Mouse (Mus musculus) myocyte (in vitro differentiated cells): ENCODE measurements around the gene Hnmt.
A peak's percentile ranks its signal among the peaks of the same experiment; 100 is the strongest.

Source experiments
- E2F4 ChIP-seq: IDR thresholded peaks from one replicate; pipeline ENCODE4 v1.6.1; 2011; ENCODE audit warnings: mild to moderate bottlenecking, control low read depth, moderate library complexity; ENCODE audit not compliant: insufficient read depth
- MAX ChIP-seq: IDR thresholded peaks from one replicate; pipeline ENCODE4 v1.6.1; 2011; ENCODE audit warnings: low read depth, mild to moderate bottlenecking, control low read depth
- MYOD1 ChIP-seq, 3 experiments: IDR thresholded peaks; one replicate each; pipeline ENCODE4 v1.6.1; 2011; ENCODE audit warnings: control low read depth in 2 of 3, low read depth in 2 of 3, mild to moderate bottlenecking in 2 of 3, moderate library complexity in 1 of 3; ENCODE audit not compliant: insufficient read length in 2 of 3, control insufficient read depth in 1 of 3
- POLR2A ChIP-seq: IDR thresholded peaks from one replicate; pipeline ENCODE4 v1.6.1; 2011; ENCODE audit warnings: low read depth, mild to moderate bottlenecking, control low read depth, moderate library complexity; ENCODE audit not compliant: insufficient read length
- POLR2AphosphoS2 ChIP-seq: IDR thresholded peaks from one replicate; pipeline ENCODE4 v1.6.1; 2011; ENCODE audit warnings: low read depth, control low read depth; ENCODE audit not compliant: insufficient read length
- SRF ChIP-seq: IDR thresholded peaks from one replicate; pipeline ENCODE4 v1.6.1; 2011; ENCODE audit warnings: low read depth; ENCODE audit not compliant: control insufficient read depth, insufficient read length
- TCF12 ChIP-seq: IDR thresholded peaks from one replicate; pipeline ENCODE4 v1.6.1; 2011; ENCODE audit warnings: mild to moderate bottlenecking, control low read depth; ENCODE audit not compliant: poor library complexity, insufficient read depth, severe bottlenecking
- TCF3 ChIP-seq: IDR thresholded peaks from one replicate; pipeline ENCODE4 v1.6.1; 2011; ENCODE audit warnings: low read depth, control low read depth; ENCODE audit not compliant: insufficient read length
- USF1 ChIP-seq: IDR thresholded peaks from one replicate; pipeline ENCODE4 v1.6.1; 2011; ENCODE audit warnings: low read depth, mild to moderate bottlenecking, control low read depth, moderate library complexity

GRCm38 (mm10) chr2:23983343-23983742, 65.9 kb downstream of the Hnmt start:
- TF ChIP-seq POLR2A = no peak
- no peak for TF ChIP-seq MAX
- peak in 2 of 3 experiments; percentile 45 to 63 for TF ChIP-seq MYOD1 (IDR thresholded peaks at IDR 0.05; ENCODE audit: control insufficient read depth in 1 of 3, insufficient read length in 2 of 3, low read depth in 2 of 3)
- TF ChIP-seq TCF12 = no peak
- TF ChIP-seq USF1 = no peak
- no peak for TF ChIP-seq TCF3
- TF ChIP-seq POLR2AphosphoS2 = no peak
- TF ChIP-seq SRF = no peak
- TF ChIP-seq E2F4 = no peak
